Mouse (Mus musculus): ENCODE data around the gene Gm20821.
"Not testable (repeated sequence)": the region's sequence is repeated elsewhere in the genome, so short reads cannot be mapped to it uniquely, and the experiment has no call there.

Gm20821 gene

GRCm38 (mm10) chrY:9781504-9781903 is at the start of gene Gm20821:
TSS of gene Gm20821 (plus strand) at chrY:9781804.
- not testable (repeated sequence) for DNase-seq (ENCODE audit: extremely low spot score, low spot score)
